Mouse (Mus musculus): ENCODE results near the gene Slc9b2. TPM values are rescaled to one million over a fixed set of nuclear protein-coding genes. Genes with fewer than 3 reads are reported as not detected.

The Slc9b2 gene
- total and polyA plus RNA-seq, 2 experiments = 0.28 TPM; not detected in 1

GRCm38 (mm10) chr3:135332691-135333090 is 25.2 kb downstream of the Slc9b2 start:
- Histone ChIP-seq H3K36me3 (ENCODE audit: control insufficient read depth, insufficient read depth, low read length) (no peaks in the 10 kb centered on the region), H3K27ac (replicated peaks; ENCODE audit: insufficient read depth, low read depth, low read length) (no peak overlapping the region), H3K9ac (ENCODE audit: low read depth, low read length) (no peak overlapping the region), H3K27me3 (ENCODE audit: control insufficient read depth, insufficient read depth, low read length) (no peaks in the 10 kb centered on the region), H3K79me2 (ENCODE audit: control insufficient read depth, insufficient read depth, low read length) (no peaks in the 10 kb centered on the region), H3K4me1 (ENCODE audit: control insufficient read depth, insufficient read depth, low read length) (no peaks in the 10 kb centered on the region; the same call in 1 of the 2 replicates), H3K4me3 (ENCODE audit: insufficient read depth, low read depth, low read length) (no peak overlapping the region)
- no peak for DNase-seq (ENCODE audit: extremely low read depth, low read depth, low spot score)
- TF ChIP-seq CTCF (IDR thresholded peaks at IDR 0.05; ENCODE audit: low read depth, low read length) (no peak), POLR2A (IDR thresholded peaks at IDR 0.05; ENCODE audit: extremely low read depth, insufficient read depth, low read length) (no peak)

GRCm38 (mm10) chr3:135333763-135334162 is 26.3 kb downstream of the Slc9b2 start:
- DNase-seq (ENCODE audit: extremely low read depth, low read depth, low spot score) = no peak
- no peak overlapping the region for H3K27ac ChIP-seq (replicated peaks; ENCODE audit: insufficient read depth, low read depth, low read length)
- H3K79me2 ChIP-seq (ENCODE audit: control insufficient read depth, insufficient read depth, low read length) = no peaks in the 10 kb centered on the region
- H3K9ac ChIP-seq (ENCODE audit: low read depth, low read length) = no peak overlapping the region
- H3K27me3 ChIP-seq (ENCODE audit: control insufficient read depth, insufficient read depth, low read length) = no peaks in the 10 kb centered on the region
- H3K4me1 ChIP-seq (ENCODE audit: control insufficient read depth, insufficient read depth, low read length) = no peaks in the 10 kb centered on the region; the same call in 1 of the 2 replicates
- H3K36me3 ChIP-seq (ENCODE audit: control insufficient read depth, insufficient read depth, low read length) = no peaks in the 10 kb centered on the region
- H3K4me3 ChIP-seq (ENCODE audit: insufficient read depth, low read depth, low read length) = no peak overlapping the region
- no peak for TF ChIP-seq POLR2A (IDR thresholded peaks at IDR 0.05; ENCODE audit: extremely low read depth, insufficient read depth, low read length)
- TF ChIP-seq CTCF (IDR thresholded peaks at IDR 0.05; ENCODE audit: low read depth, low read length) = no peak
- WGBS = 75% methylated on average over 4 of the region's 4 CpGs

- Histone ChIP-seq H3K4me1 (ENCODE audit: control insufficient read depth, insufficient read depth, low read length) (no peaks in the 10 kb centered on the region), H3K27ac (replicated peaks; ENCODE audit: insufficient read depth, low read depth, low read length) (no peak within 1 kb of the TSS), H3K27me3 (ENCODE audit: control insufficient read depth, insufficient read depth, low read length) (no peaks in the 10 kb centered on the region), H3K4me3 (ENCODE audit: insufficient read depth, low read depth, low read length) (no peak within 1 kb of the TSS), H3K36me3 (ENCODE audit: control insufficient read depth, insufficient read depth, low read length) (no peaks in the 10 kb centered on the region), H3K79me2 (ENCODE audit: control insufficient read depth, insufficient read depth, low read length) (no peaks in the 10 kb centered on the region), H3K9ac (ENCODE audit: low read depth, low read length) (no peak within 1 kb of the TSS)
- DNase-seq (ENCODE audit: extremely low read depth, low read depth, low spot score) = no peak
- 77% methylated on average over 14 of the region's 14 CpGs for WGBS
- TF ChIP-seq CTCF (IDR thresholded peaks at IDR 0.05; ENCODE audit: low read depth, low read length) (no peak), POLR2A (IDR thresholded peaks at IDR 0.05; ENCODE audit: extremely low read depth, insufficient read depth, low read length) (no peak)
These were observed 40.3 kb downstream of the Slc9b2 start, which contains the start of gene Slc9b1 for GRCm38 (mm10) chr3:135347739-135348264. Slc9b1 (plus strand) TSS chr3:135348029.

GRCm38 (mm10) chr3:135349022-135349421 is 41.5 kb downstream of the Slc9b2 start:
- DNase-seq (ENCODE audit: extremely low read depth, low read depth, low spot score) = no peak
- Histone ChIP-seq H3K79me2 (ENCODE audit: control insufficient read depth, insufficient read depth, low read length) (no peaks in the 10 kb centered on the region), H3K9ac (ENCODE audit: low read depth, low read length) (no peak overlapping the region)

DNA sequence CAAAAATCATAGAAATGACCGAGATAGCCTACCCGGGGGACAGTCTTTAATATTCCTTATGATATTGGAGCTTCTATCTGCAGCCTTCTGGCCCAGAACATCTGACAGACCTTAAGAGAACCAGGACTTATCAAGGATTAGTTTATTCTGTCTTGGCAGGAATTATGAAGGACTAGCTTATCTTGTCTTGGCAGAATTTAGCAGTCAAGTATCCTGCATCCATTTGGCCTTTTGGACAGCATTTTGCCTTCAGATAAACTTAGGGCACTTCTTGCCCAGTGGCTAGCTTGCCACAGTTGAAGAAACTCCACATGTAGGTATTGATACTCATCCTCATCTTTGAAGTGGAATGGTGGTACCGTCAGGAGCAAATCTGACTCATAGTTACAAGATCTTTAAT is 44.4 kb downstream of the Slc9b2 start:
- WGBS = 88% methylated on average over 3 of the region's 3 CpGs
- no peak for DNase-seq (ENCODE audit: extremely low read depth, low read depth, low spot score)
- Histone ChIP-seq H3K79me2 (ENCODE audit: control insufficient read depth, insufficient read depth, low read length) (no peaks in the 10 kb centered on the region), H3K27me3 (ENCODE audit: control insufficient read depth, insufficient read depth, low read length) (no peaks in the 10 kb centered on the region), H3K4me3 (ENCODE audit: insufficient read depth, low read depth, low read length) (no peak overlapping the region), H3K27ac (replicated peaks; ENCODE audit: insufficient read depth, low read depth, low read length) (no peak overlapping the region), H3K36me3 (ENCODE audit: control insufficient read depth, insufficient read depth, low read length) (no peaks in the 10 kb centered on the region), H3K4me1 (ENCODE audit: control insufficient read depth, insufficient read depth, low read length) (no peaks in the 10 kb centered on the region), H3K9ac (ENCODE audit: low read depth, low read length) (no peak overlapping the region)
- TF ChIP-seq POLR2A (IDR thresholded peaks at IDR 0.05; ENCODE audit: extremely low read depth, insufficient read depth, low read length) (no peak), CTCF (IDR thresholded peaks at IDR 0.05; ENCODE audit: low read depth, low read length) (no peak)

More at GRCm38 (mm10) chr3:135349022-135349421, 41.5 kb downstream of the Slc9b2 start:
- H3K4me1 ChIP-seq (ENCODE audit: control insufficient read depth, insufficient read depth, low read length) = no peaks in the 10 kb centered on the region
- TF ChIP-seq CTCF (IDR thresholded peaks at IDR 0.05; ENCODE audit: low read depth, low read length) (no peak), POLR2A (IDR thresholded peaks at IDR 0.05; ENCODE audit: extremely low read depth, insufficient read depth, low read length) (no peak)
- no peak overlapping the region for H3K27ac ChIP-seq (replicated peaks; ENCODE audit: insufficient read depth, low read depth, low read length)
- no peaks in the 10 kb centered on the region for H3K36me3 ChIP-seq (ENCODE audit: control insufficient read depth, insufficient read depth, low read length)
- no peaks in the 10 kb centered on the region for H3K27me3 ChIP-seq (ENCODE audit: control insufficient read depth, insufficient read depth, low read length)
- H3K4me3 ChIP-seq (ENCODE audit: insufficient read depth, low read depth, low read length) = no peak overlapping the region

DNA sequence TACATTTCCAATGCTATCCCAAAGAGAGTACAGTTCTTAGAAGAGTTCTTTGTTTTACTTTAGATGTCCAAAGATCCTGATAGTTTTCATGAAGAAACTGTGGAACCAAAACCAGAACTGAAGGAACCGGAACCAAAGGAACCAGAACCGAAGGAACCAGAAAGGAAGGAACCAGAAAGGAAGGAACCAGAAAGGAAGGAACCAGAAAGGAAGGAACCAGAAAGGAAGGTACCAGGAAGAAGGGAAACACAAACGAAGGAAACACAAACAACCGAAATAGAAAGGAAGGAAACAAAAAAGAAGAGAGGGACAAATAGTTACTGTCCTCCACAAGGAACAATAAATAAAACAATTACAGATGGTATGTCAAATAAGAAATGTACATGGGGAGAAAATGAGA is 49.9 kb downstream of the Slc9b2 start:
- Histone ChIP-seq H3K27ac (replicated peaks; ENCODE audit: insufficient read depth, low read depth, low read length) (no peak overlapping the region), H3K4me3 (ENCODE audit: insufficient read depth, low read depth, low read length) (no peak overlapping the region), H3K27me3 (ENCODE audit: control insufficient read depth, insufficient read depth, low read length) (no peaks in the 10 kb centered on the region), H3K79me2 (ENCODE audit: control insufficient read depth, insufficient read depth, low read length) (no peaks in the 10 kb centered on the region), H3K4me1 (ENCODE audit: control insufficient read depth, insufficient read depth, low read length) (no peaks in the 10 kb centered on the region), H3K36me3 (ENCODE audit: control insufficient read depth, insufficient read depth, low read length) (no peaks in the 10 kb centered on the region), H3K9ac (ENCODE audit: low read depth, low read length) (no peak overlapping the region)
- no peak for DNase-seq (ENCODE audit: extremely low read depth, low read depth, low spot score)
- 74% methylated on average over 4 of the region's 4 CpGs for WGBS
- TF ChIP-seq POLR2A (IDR thresholded peaks at IDR 0.05; ENCODE audit: extremely low read depth, insufficient read depth, low read length) = no peak
- TF ChIP-seq CTCF (IDR thresholded peaks at IDR 0.05; ENCODE audit: low read depth, low read length) = no peak
